Mouse (Mus musculus) retina, postnatal 7 days (tissue): ENCODE data around the gene Cd47.

Experiments
- DNase-seq: peaks from one replicate; pipeline ENCODE4 v3.0.0-alpha.2; 2012; ENCODE audit warnings: low read depth, low spot score

The Cd47 gene

GRCm38 (mm10) chr16:49907356-49907755 lies 107.0 kb downstream of the Cd47 start:
- peak; percentile 13 for DNase-seq

- no peak for DNase-seq
Measured at GRCm38 (mm10) chr16:49909536-49909935, 109.2 kb downstream of the Cd47 start.

- no peak for DNase-seq
Measured at GRCm38 (mm10) chr16:49914094-49914493, 113.8 kb downstream of the Cd47 start.

- DNase-seq: no peak
Measured at GRCm38 (mm10) chr16:49915532-49916476, 115.5 kb downstream of the Cd47 start.

- DNase-seq: no peak
Measured at GRCm38 (mm10) chr16:49920191-49920590, 119.9 kb downstream of the Cd47 start.

- DNase-seq: no peak
Measured at GRCm38 (mm10) chr16:49921677-49922076, 121.3 kb downstream of the Cd47 start.

GRCm38 (mm10) chr16:49922098-49922497 lies 121.8 kb downstream of the Cd47 start:
- DNase-seq: no peak

- no peak for DNase-seq
Measured at GRCm38 (mm10) chr16:49923720-49924119, 123.4 kb downstream of the Cd47 start.

- DNase-seq: no peak
Measured at GRCm38 (mm10) chr16:49924941-49925340, 124.6 kb downstream of the Cd47 start.

- no peak for DNase-seq
Measured at GRCm38 (mm10) chr16:49933274-49933673, 132.9 kb downstream of the Cd47 start.

- DNase-seq: no peak
Measured at GRCm38 (mm10) chr16:49936008-49936443, 135.7 kb downstream of the Cd47 start.

GRCm38 (mm10) chr16:49936793-49937192 lies 136.5 kb downstream of the Cd47 start:
- DNase-seq: no peak

GRCm38 (mm10) chr16:49937218-49938165 lies 137.2 kb downstream of the Cd47 start:
- no peak for DNase-seq

GRCm38 (mm10) chr16:49938483-49939301 lies 138.4 kb downstream of the Cd47 start:
- no peak for DNase-seq

GRCm38 (mm10) chr16:49939376-49939775 lies 139.0 kb downstream of the Cd47 start:
- no peak for DNase-seq

- DNase-seq: no peak
Measured at GRCm38 (mm10) chr16:49940473-49940872, 140.1 kb downstream of the Cd47 start.

GRCm38 (mm10) chr16:49941031-49941430 lies 140.7 kb downstream of the Cd47 start:
- DNase-seq: no peak

GRCm38 (mm10) chr16:49943726-49944125 lies 143.4 kb downstream of the Cd47 start:
- no peak for DNase-seq

GRCm38 (mm10) chr16:49945084-49945483 lies 144.8 kb downstream of the Cd47 start:
- no peak for DNase-seq

GRCm38 (mm10) chr16:49947049-49947448 lies 146.7 kb downstream of the Cd47 start:
- no peak for DNase-seq

GRCm38 (mm10) chr16:49947610-49948009 lies 147.3 kb downstream of the Cd47 start:
- no peak for DNase-seq
